Mouse (Mus musculus) midbrain, embryonic 13.5 days (tissue): ENCODE results near the gene Rab22a. TPM values are rescaled to one million over a fixed set of nuclear protein-coding genes. Genes with fewer than 3 reads are reported as not detected.
A peak's percentile ranks its signal among the peaks of the same experiment; 100 is the strongest.

Experiments
- ATAC-seq: fragments of 200-750 bp; cut with Nextera tagmentation; 2 replicates; pipeline ENCODE4 v1.8.0; 2017; ENCODE audit warnings: mild to moderate bottlenecking, moderate TSS enrichment, moderate library complexity
- H3K27ac ChIP-seq: fragments of 300-500 bp; sonication (generic); 2 replicates; pipeline ENCODE4 v1.5.1; 2015; ENCODE audit warnings: inconsistent platforms, mild to moderate bottlenecking, moderate library complexity
- H3K27me3 ChIP-seq: fragments of 300-500 bp; sonication (generic); 2 replicates; pipeline ENCODE4 v1.6.1; 2015; ENCODE audit warnings: mild to moderate bottlenecking, inconsistent platforms
- H3K36me3 ChIP-seq: fragments of 300-500 bp; sonication (generic); 2 replicates; pipeline ENCODE4 v1.6.1; 2015; ENCODE audit warnings: mild to moderate bottlenecking, inconsistent platforms
- H3K4me1 ChIP-seq: fragments of 300-500 bp; sonication (generic); replicated peaks from 2 replicates; pipeline ENCODE4 v1.6.1; 2015; ENCODE audit warnings: inconsistent platforms
- H3K4me2 ChIP-seq: fragments of 300-500 bp; sonication (generic); replicated peaks from 2 replicates; pipeline ENCODE4 v1.6.1; 2015; ENCODE audit warnings: moderate library complexity, mild to moderate bottlenecking, inconsistent platforms
- H3K4me3 ChIP-seq: fragments of 300-500 bp; sonication (generic); replicated peaks from 2 replicates; pipeline ENCODE4 v1.5.1; 2015; ENCODE audit warnings: mild to moderate bottlenecking, inconsistent platforms
- H3K9ac ChIP-seq: fragments of 300-500 bp; sonication (generic); replicated peaks from 2 replicates; pipeline ENCODE4 v1.6.1; 2015; ENCODE audit warnings: mild to moderate bottlenecking, inconsistent platforms
- H3K9me3 ChIP-seq: fragments of 300-500 bp; sonication (generic); 2 replicates; pipeline ENCODE4 v1.6.1; 2016; ENCODE audit warnings: mild to moderate bottlenecking, inconsistent platforms
- WGBS: fragments of 180-500 bp; shearing (Covaris S2); methylation state at CpG from one replicate; pipeline ENCODE4 v1.1.7; 2015; 5-methylcytosine and 5-hydroxymethylcytosine counted together
- polyA plus RNA-seq: library from polyadenylated mRNA; unstranded; fragments of >200 nt; fragmentation: Nextera tagmentation; extraction: Ambion mirVana; gene quantifications from 2 replicates; pipeline ENCODE4 v1.2.1, GENCODE M21; 2015

Gene Rab22a
- polyA plus RNA-seq, 1 experiment from 2014 or later: 32.8 TPM

DNA sequence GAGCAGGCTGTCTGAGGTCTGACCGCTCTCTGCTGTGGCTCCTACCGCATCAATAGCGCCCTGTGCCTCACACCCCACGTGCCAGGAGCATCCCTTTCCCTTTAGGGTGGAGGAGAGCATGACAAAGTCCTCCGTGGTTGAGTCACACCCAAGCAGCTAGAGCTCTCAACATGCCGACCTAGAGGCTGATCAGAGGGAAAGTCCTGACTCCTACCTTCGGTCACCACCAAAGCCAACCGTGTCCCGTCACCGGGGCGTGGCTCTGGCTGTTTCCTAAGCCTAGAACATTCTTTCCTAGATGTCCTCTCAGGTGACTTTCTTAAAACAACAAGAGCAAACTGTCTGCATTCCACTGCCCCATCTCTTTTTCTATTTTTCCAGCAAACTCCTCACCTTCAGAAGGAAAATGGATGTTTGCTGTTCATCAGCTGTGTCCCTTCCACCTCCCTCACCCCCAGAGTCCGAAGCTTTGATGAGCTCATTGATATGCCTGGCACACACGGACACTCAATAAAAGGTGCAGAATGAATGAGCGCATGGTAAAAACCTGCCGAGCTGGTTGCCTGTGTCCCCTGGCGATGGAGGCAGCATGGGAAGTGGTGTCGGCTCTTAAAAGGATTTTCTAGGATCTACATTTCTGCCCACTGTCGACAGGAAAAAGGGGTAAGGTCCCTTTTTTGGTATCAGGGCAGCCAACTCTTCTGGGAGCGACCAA is 12.2 kb upstream of the Rab22a start:
- 0 out of 2 replicates have a peak overlapping the region, but pooled peaks have one; percentile 0 for H3K27ac ChIP-seq
- H3K4me3 ChIP-seq: no peak overlapping the region
- no peaks in the 10 kb centered on the region for H3K36me3 ChIP-seq
- H3K4me1 ChIP-seq: peaks cover 5% of the 10 kb centered on the region; the same call in 1 of the 2 replicates
- no peak overlapping the region for H3K9ac ChIP-seq
- no peak overlapping the region for H3K4me2 ChIP-seq
- WGBS: 77% methylated on average over 19 of the region's 19 CpGs
- H3K9me3 ChIP-seq: no peaks in the 10 kb centered on the region
- H3K27me3 ChIP-seq: no peaks in the 10 kb centered on the region
- ATAC-seq: peak; percentile 55; the same call in 1 of the 2 replicates

DNA sequence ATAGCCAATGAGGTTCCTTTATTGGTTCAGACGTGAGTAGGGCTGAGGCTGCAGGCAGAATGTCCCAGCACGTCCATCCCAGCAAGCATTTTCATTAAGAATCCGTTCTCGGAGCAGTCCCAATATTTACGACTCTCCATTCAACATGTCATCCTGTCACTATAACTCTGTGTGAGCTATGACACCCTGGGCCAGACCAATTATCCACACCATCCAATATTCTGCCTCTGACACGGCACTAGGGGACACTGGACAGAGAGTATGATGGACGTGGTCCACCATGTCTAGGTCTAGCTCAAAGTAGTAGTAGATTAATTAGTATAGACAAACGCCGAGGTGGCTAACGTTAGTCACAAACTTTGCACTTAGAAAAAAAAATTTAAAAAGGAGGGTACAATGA is 9.8 kb upstream of the Rab22a start:
- no peaks in the 10 kb centered on the region for H3K27me3 ChIP-seq
- H3K27ac ChIP-seq: no peak overlapping the region
- WGBS: 91% methylated on average over 10 of the region's 10 CpGs
- H3K4me3 ChIP-seq: no peak overlapping the region
- peaks cover 5% of the 10 kb centered on the region; the same call in 1 of the 2 replicates for H3K4me1 ChIP-seq
- ATAC-seq: no peak
- H3K9me3 ChIP-seq: no peaks in the 10 kb centered on the region
- no peak overlapping the region for H3K9ac ChIP-seq
- H3K36me3 ChIP-seq: no peaks in the 10 kb centered on the region
- no peak overlapping the region for H3K4me2 ChIP-seq

DNA sequence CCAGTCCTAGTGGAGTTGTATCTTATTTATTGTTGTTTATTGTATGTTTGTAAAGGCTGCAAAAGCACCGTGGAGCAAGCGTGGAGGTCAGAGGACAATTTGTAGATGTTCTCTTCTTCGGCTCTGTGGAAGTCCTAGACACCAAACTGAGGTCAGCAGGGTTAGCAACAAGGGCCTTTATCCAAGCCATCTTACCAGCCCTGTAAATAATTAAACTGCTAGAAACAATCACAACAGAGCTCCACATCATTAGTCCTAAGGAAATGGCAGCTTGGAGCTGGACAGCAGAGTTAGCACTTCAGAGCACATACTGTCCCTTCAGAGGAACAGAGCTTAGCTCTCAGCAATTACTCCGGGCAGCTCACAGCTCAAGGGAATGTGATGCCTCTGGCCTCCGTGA is 6.0 kb upstream of the Rab22a start:
- H3K27me3 ChIP-seq: no peaks in the 10 kb centered on the region
- no peaks in the 10 kb centered on the region for H3K9me3 ChIP-seq
- no peak for ATAC-seq
- H3K27ac ChIP-seq: no peak overlapping the region
- H3K9ac ChIP-seq: no peak overlapping the region
- H3K4me2 ChIP-seq: no peak overlapping the region
- peaks cover 24% of the 10 kb centered on the region for H3K4me1 ChIP-seq
- no peaks in the 10 kb centered on the region for H3K36me3 ChIP-seq
- H3K4me3 ChIP-seq: no peak overlapping the region
- WGBS: 91% methylated on average over 5 of the region's 5 CpGs

DNA sequence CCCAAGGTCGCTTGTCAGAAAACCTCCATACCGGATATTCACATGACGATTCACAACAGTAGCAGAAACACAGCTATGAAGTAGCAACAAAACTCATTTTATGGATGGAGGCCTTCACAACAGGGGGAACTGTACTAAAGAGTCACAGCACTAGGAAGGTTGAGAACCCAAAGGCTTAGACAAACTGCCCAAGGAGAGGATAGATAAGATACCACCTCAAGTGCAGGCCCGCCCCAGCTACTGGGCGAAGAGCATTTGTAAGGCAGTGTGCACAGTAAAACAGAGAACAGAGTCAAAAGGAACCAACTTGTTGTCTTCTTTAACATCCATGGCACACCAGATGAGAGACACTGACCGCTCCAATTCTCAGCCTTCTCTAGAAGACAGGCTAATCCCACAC is 1.8 kb upstream of the Rab22a start:
- peaks cover 45% of the 10 kb centered on the region for H3K4me1 ChIP-seq
- no peak overlapping the region for H3K9ac ChIP-seq
- no peak for ATAC-seq
- no peaks in the 10 kb centered on the region for H3K27me3 ChIP-seq
- H3K4me2 ChIP-seq: no peak overlapping the region
- H3K27ac ChIP-seq: no peak overlapping the region
- H3K9me3 ChIP-seq: no peaks in the 10 kb centered on the region
- 92% methylated on average over 6 of the region's 6 CpGs for WGBS
- H3K4me3 ChIP-seq: no peak overlapping the region
- H3K36me3 ChIP-seq: peaks cover 8% of the 10 kb centered on the region

DNA sequence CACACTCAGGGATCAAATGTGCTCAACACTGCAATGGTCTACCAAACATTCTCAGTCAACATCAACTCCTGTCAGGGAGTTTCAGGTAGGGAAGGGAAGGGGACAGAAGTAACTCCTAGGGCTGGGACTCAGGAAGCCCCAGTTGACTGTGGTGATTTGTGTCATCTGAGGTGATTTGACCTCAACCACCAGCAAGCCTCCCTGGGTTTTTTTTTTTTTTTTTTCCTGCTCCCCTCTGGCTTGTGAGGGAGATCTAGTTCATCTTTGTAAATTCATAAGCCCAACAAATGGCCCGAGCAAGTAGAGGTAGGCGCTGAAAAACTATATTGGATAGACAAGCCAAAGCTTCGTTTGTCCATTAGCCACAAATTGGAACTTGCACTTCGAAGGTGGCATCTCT is 1.0 kb upstream of the Rab22a start:
- Histone ChIP-seq H3K27me3 (no peaks in the 10 kb centered on the region), H3K4me1 (peaks cover 45% of the 10 kb centered on the region), H3K36me3 (peaks cover 16% of the 10 kb centered on the region), H3K4me3 (peak overlapping the region; percentile 82), H3K4me2 (peak overlapping the region; percentile 63), H3K9ac (no peak overlapping the region), H3K9me3 (no peaks in the 10 kb centered on the region), H3K27ac (no peak overlapping the region)
- no peak for ATAC-seq
- WGBS: 91% methylated on average over 4 of the region's 4 CpGs

DNA sequence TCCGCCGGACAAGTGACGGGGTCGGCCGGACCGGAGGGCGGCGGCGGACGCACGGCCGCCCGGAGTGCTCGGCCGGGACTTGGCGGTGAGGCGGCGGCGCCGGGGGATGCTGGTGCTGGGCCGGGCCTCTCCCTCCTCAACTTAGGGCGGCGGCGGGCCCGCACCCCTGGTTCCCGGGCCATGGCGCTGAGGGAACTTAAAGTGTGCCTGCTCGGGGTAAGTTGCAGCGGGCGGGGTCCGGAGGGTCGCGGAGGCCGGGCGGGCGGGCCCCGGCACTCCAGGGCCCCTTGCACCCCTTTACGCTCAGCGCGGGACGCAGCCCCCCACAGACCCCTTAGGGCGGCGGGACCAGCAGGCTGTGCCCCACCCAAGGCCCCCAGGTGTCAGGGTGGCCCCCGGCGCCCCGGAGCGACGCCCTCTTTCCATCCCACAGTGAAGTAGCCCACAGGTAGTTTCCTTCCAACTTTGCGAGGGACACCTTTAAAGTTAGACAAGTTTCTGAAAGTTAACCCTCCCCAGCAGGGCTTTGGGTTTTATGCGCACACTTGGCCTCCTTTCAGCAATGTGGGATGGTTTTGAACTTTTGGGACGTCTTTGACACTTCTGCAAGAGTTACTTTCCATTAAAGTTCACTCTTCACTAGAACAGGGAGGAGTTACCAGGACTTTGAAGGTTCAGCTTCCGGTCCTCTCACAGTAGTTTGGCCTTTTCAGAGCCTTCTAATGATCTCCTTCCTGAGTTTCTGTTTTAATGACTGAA is 545 bp downstream of the Rab22a start:
- WGBS: 1% methylated on average over 49 of the region's 52 CpGs
- Histone ChIP-seq H3K36me3 (peaks cover 32% of the 10 kb centered on the region), H3K27ac (peak overlapping the region; percentile 45; the same call in 1 of the 2 replicates), H3K27me3 (no peaks in the 10 kb centered on the region), H3K9ac (peak overlapping the region; percentile 85), H3K9me3 (no peaks in the 10 kb centered on the region), H3K4me3 (peak overlapping the region; percentile 82), H3K4me2 (peak overlapping the region; percentile 80), H3K4me1 (peaks cover 45% of the 10 kb centered on the region)
- ATAC-seq: no peak

DNA sequence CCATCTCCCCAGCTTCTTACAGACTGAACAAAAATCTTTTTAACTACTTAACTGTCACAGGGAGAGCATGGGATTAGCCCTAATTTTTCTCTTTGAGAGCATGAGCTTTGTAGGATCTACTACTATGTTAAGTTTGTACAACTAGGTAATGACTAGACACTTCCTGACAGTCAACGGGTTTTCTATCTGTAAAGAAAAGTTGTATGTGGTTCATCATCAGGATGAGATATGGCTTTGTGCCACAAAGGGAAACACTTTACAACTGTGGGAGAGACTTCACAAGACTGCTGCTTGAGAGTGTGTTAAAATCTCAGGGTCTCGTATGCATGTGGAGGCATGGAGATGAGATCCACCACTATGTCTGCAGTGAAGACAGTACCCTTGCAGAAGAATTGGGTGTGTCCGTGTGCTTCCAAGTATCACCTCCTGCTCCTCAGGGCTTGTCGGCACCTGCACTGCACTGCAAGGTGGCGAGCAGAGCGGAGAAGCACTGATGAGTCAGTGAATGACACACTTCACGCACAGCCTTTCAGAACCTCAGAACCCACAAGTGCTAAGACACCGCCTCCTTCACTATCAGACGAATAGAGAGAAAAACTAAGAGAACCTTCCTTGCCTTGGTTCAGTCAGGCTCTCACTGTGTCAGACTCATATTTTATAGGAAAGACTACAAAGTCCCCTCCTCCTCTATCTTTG is 2.8 kb downstream of the Rab22a start:
- no peak overlapping the region for H3K4me3 ChIP-seq
- WGBS: 95% methylated on average over 9 of the region's 9 CpGs
- no peaks in the 10 kb centered on the region for H3K9me3 ChIP-seq
- H3K27ac ChIP-seq: no peak overlapping the region
- H3K36me3 ChIP-seq: peaks cover 35% of the 10 kb centered on the region
- no peak overlapping the region for H3K4me2 ChIP-seq
- no peaks in the 10 kb centered on the region for H3K27me3 ChIP-seq
- no peak for ATAC-seq
- peaks cover 31% of the 10 kb centered on the region for H3K4me1 ChIP-seq
- no peak overlapping the region for H3K9ac ChIP-seq

DNA sequence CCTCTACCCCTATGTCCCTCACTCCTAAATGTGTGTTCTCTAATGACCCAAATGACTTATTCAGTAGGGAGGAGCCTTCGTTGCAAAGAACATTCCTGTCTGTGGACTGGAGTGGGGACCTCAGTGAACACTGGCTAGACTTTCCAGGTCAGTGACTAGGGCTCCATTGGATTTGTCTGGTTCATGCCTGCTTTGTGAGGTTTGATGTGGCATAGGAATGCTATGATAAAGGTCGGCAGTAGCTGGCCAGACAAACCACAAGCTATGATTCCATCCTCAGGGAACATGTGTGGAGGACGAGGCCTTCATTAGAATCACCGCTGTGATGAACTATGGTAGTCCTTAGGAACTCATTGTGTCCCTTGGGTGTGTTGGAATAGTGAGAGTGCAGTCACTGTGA is 5.2 kb downstream of the Rab22a start:
- Histone ChIP-seq H3K27me3 (no peaks in the 10 kb centered on the region), H3K4me1 (peaks cover 16% of the 10 kb centered on the region), H3K36me3 (peaks cover 35% of the 10 kb centered on the region), H3K9ac (no peak overlapping the region), H3K27ac (no peak overlapping the region), H3K9me3 (no peaks in the 10 kb centered on the region), H3K4me3 (no peak overlapping the region), H3K4me2 (no peak overlapping the region)
- ATAC-seq: no peak
- WGBS: 96% methylated on average over 4 of the region's 4 CpGs

DNA sequence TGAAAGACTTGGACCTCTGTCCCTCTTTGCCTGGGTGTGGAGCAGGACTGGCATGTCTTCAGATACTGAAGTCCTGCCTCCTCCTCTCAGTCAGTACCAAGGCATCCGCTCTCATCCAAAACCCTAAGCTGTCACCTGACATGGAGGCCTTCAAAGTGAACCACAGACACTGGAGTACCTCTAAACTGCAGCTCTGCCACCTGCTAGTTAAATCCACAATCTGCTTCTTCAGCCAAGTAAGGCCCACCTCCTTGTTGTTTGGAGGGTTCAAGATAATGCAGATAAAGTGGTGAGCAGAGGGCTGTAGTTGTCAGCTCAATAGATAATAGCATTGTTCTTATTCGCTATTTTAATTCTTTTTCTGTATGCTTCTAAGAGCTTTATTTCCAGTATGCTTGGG is 5.7 kb downstream of the Rab22a start:
- Histone ChIP-seq H3K9ac (no peak overlapping the region), H3K27me3 (no peaks in the 10 kb centered on the region), H3K9me3 (no peaks in the 10 kb centered on the region), H3K4me3 (no peak overlapping the region), H3K4me2 (no peak overlapping the region), H3K27ac (no peak overlapping the region), H3K36me3 (peaks cover 35% of the 10 kb centered on the region), H3K4me1 (peaks cover 14% of the 10 kb centered on the region)
- no peak for ATAC-seq
- 93% methylated on average over 2 of the region's 2 CpGs for WGBS

DNA sequence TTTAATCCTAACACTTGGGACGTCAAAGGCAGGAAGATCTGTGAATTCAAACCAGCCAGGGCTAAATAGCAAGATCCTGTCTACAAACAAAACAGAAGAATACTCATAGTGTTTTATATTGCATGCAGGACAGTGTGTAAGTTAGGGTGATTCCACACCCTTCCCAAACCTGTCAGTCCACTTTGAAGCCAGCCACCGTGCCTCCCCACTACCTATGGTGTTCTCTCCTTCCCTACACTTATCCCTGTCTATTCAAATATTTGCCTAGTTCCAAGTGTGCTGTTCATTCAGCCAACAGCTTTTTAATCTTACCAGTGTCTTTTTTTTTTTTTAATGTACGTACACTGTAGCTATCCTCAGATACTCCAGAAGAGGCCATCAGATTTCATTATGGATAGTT is 7.3 kb downstream of the Rab22a start:
- no peaks in the 10 kb centered on the region; the same call in 1 of the 2 replicates for H3K4me1 ChIP-seq
- no peaks in the 10 kb centered on the region for H3K27me3 ChIP-seq
- H3K9me3 ChIP-seq: no peaks in the 10 kb centered on the region
- no peak overlapping the region for H3K4me2 ChIP-seq
- ATAC-seq: no peak
- H3K27ac ChIP-seq: no peak overlapping the region
- H3K9ac ChIP-seq: no peak overlapping the region
- 92% methylated on average over 3 of the region's 3 CpGs for WGBS
- H3K4me3 ChIP-seq: no peak overlapping the region
- H3K36me3 ChIP-seq: peaks cover 35% of the 10 kb centered on the region

DNA sequence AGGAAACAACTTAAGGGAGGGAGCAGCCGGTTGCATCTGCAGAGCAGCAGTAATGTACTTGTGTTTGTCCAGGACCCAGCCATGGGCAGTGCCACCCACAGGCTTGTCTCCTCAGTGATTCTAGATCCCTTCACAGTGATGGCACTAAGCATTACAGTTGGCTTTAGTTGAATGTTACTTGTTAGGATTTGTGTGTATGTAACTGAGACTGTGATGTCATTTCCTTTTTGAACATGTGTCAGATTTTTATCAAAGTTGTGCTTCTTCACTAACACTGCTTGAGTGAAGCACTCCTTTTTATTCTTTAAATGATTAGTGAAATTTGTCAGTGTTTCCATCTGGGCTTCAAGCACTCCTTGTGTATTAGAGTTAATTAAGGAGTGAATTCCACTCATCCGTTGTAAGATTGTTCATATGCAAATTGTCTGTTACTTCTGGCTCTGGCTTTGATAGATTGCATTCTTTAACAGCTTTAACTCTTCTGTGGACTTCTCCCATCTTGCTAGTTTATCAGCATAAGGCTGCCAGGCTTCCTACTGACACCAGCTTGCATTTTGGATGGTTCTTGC is 12.9 kb downstream of the Rab22a start:
- WGBS: 61% methylated on average over 2 of the region's 2 CpGs
- Histone ChIP-seq H3K9ac (no peak overlapping the region), H3K9me3 (no peaks in the 10 kb centered on the region), H3K4me1 (0 out of 2 replicates have a peak, but pooled peaks cover 3% of the 10 kb centered on the region), H3K27ac (no peak overlapping the region), H3K4me2 (no peak overlapping the region), H3K36me3 (peaks cover 4% of the 10 kb centered on the region; the same call in 1 of the 2 replicates), H3K27me3 (no peaks in the 10 kb centered on the region), H3K4me3 (no peak overlapping the region)
- no peak for ATAC-seq

DNA sequence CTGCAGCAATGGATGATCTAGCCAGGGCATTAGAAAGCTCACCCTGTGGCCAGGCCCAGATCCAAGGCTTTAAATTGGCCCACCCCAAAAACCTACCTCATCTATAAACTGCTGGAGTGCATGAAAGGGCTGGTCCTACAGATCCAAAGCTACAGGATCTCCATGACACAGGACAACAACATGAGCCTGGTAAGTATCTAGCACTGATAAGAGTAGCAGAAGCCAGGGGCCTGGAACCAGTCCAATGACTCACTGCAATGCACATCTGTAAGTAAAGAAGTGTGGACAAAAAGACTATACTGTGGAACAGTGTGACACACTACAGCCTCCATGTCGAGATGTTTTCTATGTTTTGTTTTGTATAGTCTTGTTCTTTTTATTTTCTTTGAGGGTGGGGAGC is 13.9 kb downstream of the Rab22a start:
- WGBS: 88% methylated on average over 1 of the region's 1 CpGs
- no peak overlapping the region for H3K4me2 ChIP-seq
- no peaks in the 10 kb centered on the region for H3K9me3 ChIP-seq
- no peak for ATAC-seq
- no peak overlapping the region for H3K9ac ChIP-seq
- H3K27me3 ChIP-seq: no peaks in the 10 kb centered on the region
- no peak overlapping the region for H3K27ac ChIP-seq
- no peak overlapping the region for H3K4me3 ChIP-seq
- H3K36me3 ChIP-seq: peaks cover 4% of the 10 kb centered on the region; the same call in 1 of the 2 replicates
- H3K4me1 ChIP-seq: 0 out of 2 replicates have a peak, but pooled peaks cover 3% of the 10 kb centered on the region
